8 mouse cellular contexts compared by ENCODE assay signal in the genomic region with DNA sequence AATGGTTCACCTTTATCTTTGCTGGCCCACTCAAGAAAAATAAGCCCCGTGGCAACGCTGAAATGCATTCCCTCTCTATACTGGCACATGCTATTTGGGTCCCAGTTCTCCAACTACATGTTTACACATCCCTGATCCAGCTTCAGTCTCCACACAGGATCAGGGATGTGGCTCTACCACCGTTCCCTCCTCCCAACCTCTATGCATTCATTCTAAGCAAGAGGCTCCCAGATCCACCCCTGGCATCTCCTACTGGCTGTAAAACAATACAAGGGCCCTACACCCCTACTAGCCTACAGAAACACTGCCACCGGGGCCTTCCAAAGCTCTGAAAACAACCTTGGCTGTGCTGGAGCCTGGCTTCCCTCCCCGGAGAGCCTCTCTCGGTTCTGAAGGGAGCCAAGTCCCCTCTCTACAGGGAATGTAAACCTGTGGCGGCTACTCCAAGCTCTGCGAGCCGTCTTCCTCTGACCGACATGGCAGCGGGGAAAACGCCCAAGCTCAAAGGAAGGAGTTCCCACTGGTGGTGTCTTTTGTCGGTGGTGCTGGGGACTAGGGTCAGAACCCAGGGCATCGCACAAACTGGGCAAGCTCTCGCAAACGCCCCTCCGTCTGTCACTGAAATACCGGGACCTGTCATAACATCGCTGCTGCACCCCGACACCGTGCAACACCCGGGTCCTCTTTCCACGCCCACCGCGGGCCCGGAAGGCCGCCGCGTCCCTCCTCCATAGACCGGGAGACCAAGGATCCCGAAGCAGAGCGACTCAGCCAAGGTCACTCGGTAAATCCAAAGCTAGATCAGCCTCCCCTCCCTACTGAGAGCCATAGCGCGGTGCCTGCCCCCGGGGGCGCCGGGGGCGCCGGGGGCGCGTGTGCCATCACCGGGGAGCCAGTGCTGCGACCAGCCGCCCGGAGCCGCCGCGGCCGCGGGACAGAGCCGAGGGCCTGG. TPM values are rescaled to one million over a fixed set of nuclear protein-coding genes. Genes with fewer than 3 reads are reported as not detected.
DNase-seq lines count a peak whose midpoint lies in the region; ATAC-seq and TF ChIP-seq lines count a peak whose summit lies in the region.

TSS of gene Rnf114 (plus strand) at position 889 of the 952 bp plus-strand sequence.

- no peaks in the 10 kb centered on the region for H3K27me3 ChIP-seq in forebrain, postnatal 0 days (ENCODE audit: insufficient read depth, low read length)
- H3K27me3 ChIP-seq in hindbrain, embryonic 11.5 days (ENCODE audit: control insufficient read depth, insufficient read depth, low read length) = no peaks in the 10 kb centered on the region
- no peaks in the 10 kb centered on the region for H3K27me3 ChIP-seq in stomach, embryonic 14.5 days (ENCODE audit: control insufficient read depth, insufficient read depth, low read length)

- peak within 1 kb of the TSS; percentile 87 for H3K9ac ChIP-seq in forebrain, postnatal 0 days
- H3K9ac ChIP-seq in hindbrain, embryonic 11.5 days (ENCODE audit: low read depth, low read length) = peak within 1 kb of the TSS; percentile 87
- H3K9ac ChIP-seq in stomach, embryonic 14.5 days (replicated peaks; ENCODE audit: low read depth, low read length) = peak within 1 kb of the TSS; percentile 76

- TF ChIP-seq CTCF in bone marrow macrophage, adult 2 months (IDR thresholded peaks at IDR 0.05; ENCODE audit: low read depth, low read length) = no peak
- TF ChIP-seq CTCF in forebrain, postnatal 0 days (IDR thresholded peaks at IDR 0.05; ENCODE audit: low read depth) = no peak
- TF ChIP-seq CTCF in left cerebral cortex, adult 2 months (IDR thresholded peaks at IDR 0.05) = no peak

- H3K4me3 ChIP-seq in bone marrow macrophage, adult 2 months (ENCODE audit: insufficient read depth, low read length) = peak within 1 kb of the TSS; percentile 74
- peak within 1 kb of the TSS; percentile 83 for H3K4me3 ChIP-seq in forebrain, postnatal 0 days (ENCODE audit: low read depth, low read length)
- peak within 1 kb of the TSS; percentile 100 for H3K4me3 ChIP-seq in hindbrain, embryonic 11.5 days (ENCODE audit: low read depth, low read length)
- peak within 1 kb of the TSS; percentile 92 for H3K4me3 ChIP-seq in left cerebral cortex, adult 2 months
- H3K4me3 ChIP-seq in stomach, embryonic 14.5 days (ENCODE audit: low read depth, low read length) = peak within 1 kb of the TSS; percentile 75

- 5% methylated on average over 45 of the region's 52 CpGs for WGBS in forebrain, postnatal 0 days
- WGBS in hindbrain, embryonic 11.5 days = 4% methylated on average over 49 of the region's 52 CpGs
- 3% methylated on average over 52 of the region's 52 CpGs for WGBS in stomach, embryonic 14.5 days

- H3K27ac ChIP-seq in bone marrow macrophage, adult 2 months (ENCODE audit: insufficient read depth, low read depth, low read length) = peak within 1 kb of the TSS; percentile 94
- peak within 1 kb of the TSS; percentile 99 for H3K27ac ChIP-seq in forebrain, postnatal 0 days (ENCODE audit: low read depth, low read length)
- H3K27ac ChIP-seq in hindbrain, embryonic 11.5 days (ENCODE audit: low read depth, low read length) = peak within 1 kb of the TSS; percentile 94
- peak within 1 kb of the TSS; percentile 94 for H3K27ac ChIP-seq in left cerebral cortex, adult 2 months
- peak within 1 kb of the TSS; percentile 93 for H3K27ac ChIP-seq in stomach, embryonic 14.5 days (ENCODE audit: low read length)

- peak within 1 kb of the TSS; percentile 73 for H3K4me2 ChIP-seq in forebrain, postnatal 0 days (ENCODE audit: low read depth)
- peak within 1 kb of the TSS; percentile 95 for H3K4me2 ChIP-seq in hindbrain, embryonic 11.5 days (replicated peaks; ENCODE audit: low read depth, low read length)
- peak within 1 kb of the TSS; percentile 91 for H3K4me2 ChIP-seq in stomach, embryonic 14.5 days (replicated peaks; ENCODE audit: low read depth, low read length)

- TF ChIP-seq POLR2A in bone marrow macrophage, adult 2 months (IDR thresholded peaks at IDR 0.05; ENCODE audit: borderline replicate concordance, low read depth, low read length) = no peak

- intact Hi-C loops in left cerebral cortex, adult 2 months (cut with DNase I) = loop anchor here (5.0 kb wide), 2 partner anchors 70 to 430 kb away; partner anchors contain the start of genes Slc9a8 and Znfx1

- peak in 1 of 2 experiments; percentile 38 for DNase-seq in layer of hippocampus, adult 18-20 months (ENCODE audit: low spot score in 2 of 2)
- no peak for DNase-seq in layer of hippocampus, adult 9-11 months
- DNase-seq in forebrain, postnatal 0 days = peak; percentile 33
- no peak for DNase-seq in hindbrain, embryonic 11.5 days (ENCODE audit: low spot score)
- DNase-seq in left cerebral cortex, adult 2 months (ENCODE audit: extremely low spot score in 1 of 2, low spot score in 2 of 2) = peak in 1 of 2 experiments; percentile 43
- peak; percentile 56 to 58 for DNase-seq in lung, postnatal 4 days

- peaks cover 11% of the 10 kb centered on the region; the same call in 1 of the 2 replicates for H3K36me3 ChIP-seq in forebrain, postnatal 0 days (ENCODE audit: insufficient read depth)
- no peaks in the 10 kb centered on the region for H3K36me3 ChIP-seq in hindbrain, embryonic 11.5 days (ENCODE audit: control insufficient read depth, insufficient read depth, low read length)
- peaks cover 3% of the 10 kb centered on the region; the same call in 1 of the 2 replicates for H3K36me3 ChIP-seq in stomach, embryonic 14.5 days (ENCODE audit: control insufficient read depth, insufficient read depth, low read length)

- no peaks in the 10 kb centered on the region for H3K9me3 ChIP-seq in forebrain, postnatal 0 days (ENCODE audit: low read length)
- no peaks in the 10 kb centered on the region for H3K9me3 ChIP-seq in hindbrain, embryonic 11.5 days (ENCODE audit: control insufficient read depth, low read length)
- no peaks in the 10 kb centered on the region for H3K9me3 ChIP-seq in stomach, embryonic 14.5 days (ENCODE audit: control insufficient read depth, low read depth, low read length)

- peaks cover 31% of the 10 kb centered on the region for H3K4me1 ChIP-seq in bone marrow macrophage, adult 2 months (ENCODE audit: control insufficient read depth, insufficient read depth, low read length)
- H3K4me1 ChIP-seq in forebrain, postnatal 0 days (ENCODE audit: insufficient read depth) = peaks cover 10% of the 10 kb centered on the region
- peaks cover 6% of the 10 kb centered on the region; the same call in 1 of the 2 replicates for H3K4me1 ChIP-seq in hindbrain, embryonic 11.5 days (replicated peaks; ENCODE audit: control insufficient read depth, insufficient read depth, low read length)
- peaks cover 13% of the 10 kb centered on the region for H3K4me1 ChIP-seq in stomach, embryonic 14.5 days (ENCODE audit: control insufficient read depth, insufficient read depth, low read length)

- peak; percentile 35 for ATAC-seq in forebrain, postnatal 0 days
- peak; percentile 58 for ATAC-seq in hindbrain, embryonic 11.5 days (ENCODE audit: low FRiP score)
- peak; percentile 23; the same call in 1 of the 2 replicates for ATAC-seq in stomach, embryonic 14.5 days (ENCODE audit: insufficient number of reproducible peaks, insufficient read depth, low FRiP score, low read depth)

RNA-seq across cellular contexts. Expression of gene Rnf114, which starts in this region (rescaled TPM):
- total RNA-seq in layer of hippocampus, adult 18-20 months (2021) = 10 to 100 TPM; 51.4 to 54.6 TPM
- 115 and 117 TPM in 2 replicates for polyA plus RNA-seq in bone marrow macrophage, adult 2 months (2012; ENCODE audit: insufficient read depth, insufficient read length, missing spikeins)
- total RNA-seq in forebrain, postnatal 0 days (2014; rRNA removed) = 66.1 and 79.5 TPM in 2 replicates
- 84.5 and 88.6 TPM in 2 replicates for polyA plus RNA-seq in forebrain, postnatal 0 days (2015; fragmentation: Nextera tagmentation; extraction: Ambion mirVana)
- 120 and 140 TPM in 2 replicates for polyA plus RNA-seq in hindbrain, embryonic 11.5 days (2014; fragmentation: Nextera tagmentation; extraction: Ambion mirVana)
- 10 to 100 TPM; 54.9 to 57.3 TPM for total RNA-seq in left cerebral cortex, adult 2 months (2021)
- polyA plus RNA-seq in stomach, embryonic 14.5 days (2014; fragmentation: Nextera tagmentation; extraction: Ambion mirVana) = 78.2 and 83.2 TPM in 2 replicates

Comparison
In these comparisons a context has a peak if more than half of its experiments do, and no peak if none do; other contexts are left out.
1. DNase-seq: peak in forebrain, postnatal 0 days (single experiment) and lung, postnatal 4 days (2 of 2); none in layer of hippocampus, adult 9-11 months (single experiment) and hindbrain, embryonic 11.5 days (single experiment).
2. Peak in every context shown above with its lines, with median percentiles within 50 percentile points of each other: H3K27ac ChIP-seq, H3K4me3 ChIP-seq, ATAC-seq, H3K4me2 ChIP-seq and H3K9ac ChIP-seq.